Mouse (Mus musculus) monocyte, adult 5-6 weeks (primary cell): ENCODE data around the gene Cobll1. TPM values are rescaled to one million over a fixed set of nuclear protein-coding genes. Genes with fewer than 3 reads are reported as not detected.
"Not testable (repeated sequence)": the region's sequence is repeated elsewhere in the genome, so short reads cannot be mapped to it uniquely, and the experiment has no call there.

Experiments
- ATAC-seq: fragments of 153-309, 156-312 bp; replicated peaks from 2 replicates; pipeline ENCODE4 v1.8.0; 2017; ENCODE audit warnings: mild to moderate bottlenecking; ENCODE audit not compliant: low TSS enrichment, insufficient number of reproducible peaks, severe bottlenecking, poor library complexity, low FRiP score
- total RNA-seq: library from RNA; stranded (forward); fragments of 200-1000, 200-491, 200-594 nt; gene quantifications from 3 replicates; pipeline ENCODE4 v1.2.3, GENCODE M21; 2017

Cobll1 gene
- 3.8 to 17.0 TPM (median 4.2 TPM) in 3 replicates for total RNA-seq

DNA sequence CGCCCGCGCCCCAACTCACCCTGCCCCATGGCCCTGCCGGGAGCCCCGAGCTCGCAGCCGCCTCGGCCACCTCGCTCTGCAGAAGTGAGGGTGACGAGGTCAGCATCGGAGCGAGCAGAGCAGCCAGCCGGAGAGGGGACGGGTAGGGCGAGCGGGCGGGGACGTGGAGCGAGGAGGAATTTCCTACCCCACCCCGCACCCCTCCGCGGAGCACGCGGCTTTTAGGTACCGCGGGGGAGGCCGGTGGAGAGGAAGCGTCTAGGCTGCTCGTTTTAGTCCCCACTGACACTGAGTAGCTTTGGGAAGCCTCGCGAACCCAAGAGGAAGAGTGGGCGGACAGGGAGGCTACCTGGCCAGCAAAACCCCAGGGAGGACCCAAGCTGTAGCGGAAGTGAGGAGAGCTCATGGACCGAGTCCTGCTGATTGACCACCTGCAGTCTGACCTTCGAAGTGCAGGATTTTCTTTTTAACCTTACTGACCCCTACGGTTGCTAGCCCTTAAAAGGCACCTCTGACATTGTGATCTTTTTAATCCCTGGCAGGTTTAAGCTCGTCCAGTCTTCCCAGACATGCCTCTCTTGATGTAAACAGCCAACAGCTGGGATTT, at the start of gene Cobll1:
TSS of gene Cobll1 (minus strand) at position 440 of the 607 bp plus-strand sequence.
- peak; percentile 45; the same call in 1 of the 2 replicates for ATAC-seq

DNA sequence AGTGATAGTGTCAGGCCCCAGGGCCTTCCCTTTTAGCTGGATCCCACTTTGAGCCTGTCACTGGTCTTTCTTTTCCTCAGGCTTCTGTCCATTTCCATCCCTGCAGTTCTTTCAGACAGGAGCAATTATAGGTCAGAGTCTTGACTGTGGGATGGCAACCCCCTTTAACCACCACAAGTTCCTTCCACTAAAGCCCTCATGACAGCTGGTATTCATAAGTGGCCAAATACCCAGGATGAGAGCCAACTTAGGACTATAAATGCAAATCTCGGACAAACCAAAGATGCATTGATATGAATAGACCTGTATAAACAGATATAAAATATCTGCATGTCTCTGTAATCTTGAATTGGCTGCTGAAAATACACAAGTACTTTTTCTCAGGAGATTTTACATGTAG, 49.5 kb upstream of the Cobll1 start:
- no peak for ATAC-seq

DNA sequence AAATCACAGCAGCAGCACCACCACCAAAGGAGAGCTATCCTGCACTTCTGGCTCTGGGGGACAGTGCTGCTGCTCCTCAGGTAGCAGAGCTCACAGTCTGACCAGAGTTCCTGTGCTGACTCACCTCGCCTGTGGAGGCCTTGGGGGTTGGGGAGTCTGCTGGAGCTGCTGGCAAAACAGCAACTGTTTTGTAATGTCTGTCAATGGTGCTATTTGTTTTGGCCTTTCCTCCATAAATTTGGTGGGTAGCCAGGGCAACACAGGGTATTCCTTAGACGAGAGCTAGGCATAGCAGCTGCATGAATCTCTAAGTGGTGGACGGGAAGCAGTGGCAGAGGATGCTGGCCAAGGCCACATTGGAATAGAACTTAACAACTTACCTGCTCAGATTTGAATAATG, 46.2 kb upstream of the Cobll1 start:
- ATAC-seq = no peak

DNA sequence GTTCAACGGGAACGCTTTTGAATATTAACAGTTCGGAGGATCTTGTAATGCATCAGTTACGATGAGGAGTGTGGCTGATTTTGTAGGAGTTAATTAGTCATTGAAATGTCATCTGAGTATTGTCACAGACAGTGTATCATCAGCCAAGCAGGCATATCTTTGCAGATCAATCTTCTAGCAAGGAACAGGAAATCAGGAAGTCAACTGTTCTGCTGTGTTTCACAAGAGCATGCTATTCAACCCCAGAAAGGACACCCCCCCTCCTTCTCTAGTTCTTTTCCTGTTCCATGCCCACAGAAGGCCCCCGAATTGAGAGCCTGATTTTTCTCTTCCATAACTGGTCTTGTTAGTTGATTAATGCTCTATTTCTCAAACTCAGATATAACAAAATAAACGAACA, 43.8 kb upstream of the Cobll1 start:
- ATAC-seq = no peak

DNA sequence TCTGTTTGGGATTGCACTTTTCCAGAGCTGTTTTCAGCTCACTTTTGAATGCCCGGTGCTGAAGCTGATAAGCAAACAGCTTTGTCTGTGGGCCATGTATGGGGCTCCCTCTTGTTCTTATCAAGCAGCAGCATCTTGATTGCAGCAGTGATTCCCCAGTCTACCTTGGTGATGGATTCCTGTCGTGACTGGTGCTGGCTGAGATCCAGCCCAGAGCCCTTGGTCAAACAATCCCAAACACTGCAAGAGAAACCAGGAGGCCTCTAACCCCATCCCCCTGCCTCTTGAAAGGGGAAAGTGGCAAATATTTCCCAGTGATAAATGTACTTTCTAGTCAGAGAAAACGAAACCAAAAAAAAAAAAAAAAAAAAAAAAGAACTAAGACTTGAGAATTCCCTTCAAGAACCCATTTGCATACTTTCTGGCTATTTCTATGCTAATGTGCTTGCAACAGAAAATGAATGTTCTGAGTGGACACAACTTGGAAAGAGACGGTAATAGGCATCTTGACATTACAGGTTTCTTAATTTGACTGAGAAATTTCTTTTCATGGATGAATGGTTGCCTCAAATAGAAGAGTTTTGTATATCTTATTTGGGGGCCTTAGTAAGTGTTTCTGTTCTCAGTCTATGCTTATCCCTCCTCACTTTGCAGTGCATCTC, 40.0 kb upstream of the Cobll1 start:
- ATAC-seq = no peak

DNA sequence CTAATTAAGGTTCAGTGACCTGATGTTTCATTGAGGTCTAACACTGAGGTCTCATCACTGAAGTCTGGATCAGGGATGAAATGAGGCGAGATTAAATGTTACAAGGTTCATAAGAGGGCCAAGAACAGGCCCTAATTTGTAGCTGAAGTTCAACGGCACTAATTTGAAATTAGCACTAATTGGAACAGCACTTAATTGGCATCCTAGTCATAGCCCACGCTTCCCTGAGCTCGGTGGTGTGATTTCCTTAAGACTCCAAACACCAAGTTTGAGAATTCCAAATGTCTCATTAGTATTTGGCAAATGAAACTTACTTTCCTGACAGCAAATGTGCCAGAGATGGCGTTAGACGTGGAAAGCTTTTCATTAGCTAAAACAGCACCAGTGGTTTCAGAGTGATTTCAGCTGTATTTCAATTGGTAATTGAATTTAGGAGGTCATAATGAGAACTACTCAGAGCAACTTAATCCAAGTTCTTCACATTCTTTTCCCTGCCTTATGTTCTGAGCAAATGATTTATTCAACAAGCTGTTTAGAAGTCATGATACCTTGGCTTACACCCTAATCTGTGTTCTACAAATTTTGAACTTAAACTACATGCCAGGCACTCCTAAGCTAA, 36.3 kb upstream of the Cobll1 start:
- ATAC-seq = no peak

DNA sequence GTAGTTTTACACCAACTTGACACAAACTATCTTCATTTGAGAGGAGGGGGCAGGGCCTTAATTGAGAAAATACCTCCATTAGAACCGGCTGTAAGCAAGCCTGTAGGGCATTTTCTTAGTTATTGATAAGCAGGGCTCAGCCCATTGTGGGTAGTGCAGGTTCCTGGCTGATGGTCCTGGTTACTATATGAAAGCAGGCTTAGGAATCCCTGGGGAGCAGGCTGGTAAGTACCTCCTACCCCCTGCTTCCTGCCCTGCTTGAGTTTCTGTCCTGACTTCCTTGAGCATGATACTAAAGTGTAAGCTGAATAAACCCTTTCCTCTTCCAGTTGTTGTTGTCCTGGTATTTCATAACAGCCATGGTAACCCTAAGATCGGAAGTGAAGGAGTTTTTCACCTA, 34.7 kb upstream of the Cobll1 start:
- ATAC-seq = no peak

DNA sequence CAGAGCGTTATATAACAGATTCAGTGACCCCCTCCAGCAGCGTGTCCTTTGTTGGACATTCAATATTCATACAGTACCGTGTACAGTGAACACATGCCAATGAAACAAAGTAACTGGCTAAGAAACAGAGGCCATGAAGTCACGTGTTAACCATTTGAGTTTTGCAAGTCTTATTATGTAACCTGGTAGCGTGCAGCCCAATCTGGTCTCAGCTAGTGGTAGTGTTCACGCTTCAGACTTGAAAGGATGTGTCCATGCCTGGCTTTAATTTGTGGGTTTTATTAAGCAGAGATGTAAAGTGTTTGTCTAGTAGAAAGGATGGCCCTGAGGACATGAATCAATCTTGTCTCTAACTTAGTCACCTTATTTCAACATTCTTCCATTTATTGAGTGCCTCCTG, 29.5 kb upstream of the Cobll1 start:
- ATAC-seq = no peak

DNA sequence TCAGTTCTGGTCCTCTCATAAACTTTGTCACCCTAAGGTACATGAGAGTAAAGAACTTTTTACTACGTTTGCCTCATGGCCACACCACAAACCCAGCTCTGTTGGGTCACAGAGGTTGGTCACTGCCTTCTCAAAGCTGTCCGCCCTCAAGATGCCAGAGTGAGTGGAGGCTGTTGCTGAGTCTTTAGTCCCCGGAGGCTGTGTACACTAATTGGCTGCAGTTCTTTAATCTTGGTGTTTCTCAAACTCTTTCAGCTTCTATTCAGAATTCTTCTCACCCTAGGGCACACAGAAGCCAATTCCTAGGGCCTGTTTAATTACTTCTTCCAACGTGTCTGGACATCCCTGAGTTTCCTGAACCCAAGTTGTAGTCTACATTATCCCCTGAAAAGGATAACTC, 28.6 kb upstream of the Cobll1 start:
- no peak for ATAC-seq

DNA sequence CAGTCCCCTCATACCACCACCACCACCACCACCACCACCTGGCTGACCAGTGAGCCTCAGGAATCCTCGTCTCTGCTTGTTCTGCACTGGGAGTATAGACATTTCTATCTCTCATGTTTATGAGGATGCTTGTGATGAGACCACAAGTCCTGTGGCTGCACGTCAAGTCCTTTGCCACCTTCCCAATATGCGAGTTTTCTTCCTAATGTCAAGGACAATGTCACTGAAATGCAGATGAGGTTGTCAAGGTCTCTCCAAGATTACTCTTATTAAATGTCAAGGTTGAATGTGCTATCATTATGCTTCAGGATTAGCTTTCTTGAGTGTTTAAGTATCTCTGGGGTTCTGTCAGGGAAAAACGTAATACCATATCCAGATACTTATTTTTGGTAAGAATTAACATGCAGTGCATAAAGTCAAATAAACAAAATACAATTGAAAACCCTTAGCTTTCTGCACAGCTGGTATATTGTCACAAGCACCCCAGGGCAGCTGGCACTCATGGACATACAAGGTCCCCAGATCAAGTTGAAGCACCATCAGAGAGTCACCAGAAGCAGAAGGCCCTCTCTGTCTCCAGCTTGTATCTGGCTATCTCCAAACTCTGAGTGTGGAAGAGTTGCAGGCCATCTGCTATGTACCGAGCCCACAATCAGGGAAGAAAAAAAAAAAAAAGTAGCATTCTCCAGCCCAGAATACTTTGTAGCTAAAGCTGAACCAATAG, 27.5 kb upstream of the Cobll1 start:
- ATAC-seq = no peak

DNA sequence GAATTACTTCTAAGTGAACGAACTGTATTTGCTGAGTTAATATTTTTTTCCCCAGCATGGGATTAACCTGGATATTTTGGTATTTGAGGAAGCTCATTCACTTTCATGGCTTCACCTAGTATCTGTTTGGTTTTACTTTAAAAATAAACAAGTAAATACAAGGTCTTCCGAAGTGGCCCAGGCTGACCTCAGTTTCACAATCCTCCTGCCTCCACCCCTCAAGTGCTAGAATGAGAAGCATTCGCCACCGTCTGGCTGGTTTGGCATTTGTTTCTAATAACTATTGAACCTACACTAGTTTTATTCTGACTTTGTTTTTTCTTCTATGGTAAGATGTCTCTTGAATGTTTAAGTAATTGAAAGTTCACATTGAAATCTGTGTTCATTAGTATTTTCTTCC, 23.0 kb upstream of the Cobll1 start:
- ATAC-seq = no peak

DNA sequence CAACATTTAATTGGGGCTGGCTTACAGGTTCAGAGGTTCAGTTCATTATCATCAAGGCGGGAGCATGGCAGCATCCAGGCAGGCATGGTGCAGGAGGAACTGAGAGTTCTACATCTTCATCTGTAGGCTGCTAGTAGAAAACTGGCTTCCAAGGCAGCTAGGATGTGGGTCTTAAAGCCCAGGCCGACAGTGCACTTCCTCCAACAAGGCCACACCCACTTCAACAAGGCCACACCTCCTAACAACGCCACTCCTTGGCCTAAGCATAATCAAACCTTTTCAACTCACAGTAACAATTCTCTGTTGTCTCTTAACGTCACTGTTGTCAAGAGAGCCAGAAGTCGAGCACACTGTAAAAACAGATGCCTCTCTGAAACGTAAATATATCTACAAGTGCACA, 21.6 kb upstream of the Cobll1 start:
- not testable (repeated sequence) for ATAC-seq

DNA sequence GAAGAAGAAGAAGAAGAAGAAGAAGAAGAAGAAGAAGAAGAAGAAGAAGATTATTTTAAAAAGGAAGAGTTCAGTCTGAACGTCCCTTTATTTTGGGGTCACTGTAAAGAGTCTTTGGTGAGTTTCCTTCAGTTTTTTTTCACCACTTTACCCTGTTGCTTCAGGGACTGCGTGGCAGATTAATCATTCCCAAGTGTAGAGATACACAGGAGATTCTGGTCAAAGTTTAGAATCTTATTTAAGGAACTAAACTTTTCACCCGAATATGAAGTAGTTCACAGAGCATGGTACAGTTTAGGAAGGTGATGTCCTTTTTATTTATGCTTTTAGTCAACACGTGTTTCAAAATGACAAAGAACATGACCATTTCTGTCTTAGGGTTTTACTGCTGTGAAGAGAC, 21.2 kb upstream of the Cobll1 start:
- no peak for ATAC-seq

DNA sequence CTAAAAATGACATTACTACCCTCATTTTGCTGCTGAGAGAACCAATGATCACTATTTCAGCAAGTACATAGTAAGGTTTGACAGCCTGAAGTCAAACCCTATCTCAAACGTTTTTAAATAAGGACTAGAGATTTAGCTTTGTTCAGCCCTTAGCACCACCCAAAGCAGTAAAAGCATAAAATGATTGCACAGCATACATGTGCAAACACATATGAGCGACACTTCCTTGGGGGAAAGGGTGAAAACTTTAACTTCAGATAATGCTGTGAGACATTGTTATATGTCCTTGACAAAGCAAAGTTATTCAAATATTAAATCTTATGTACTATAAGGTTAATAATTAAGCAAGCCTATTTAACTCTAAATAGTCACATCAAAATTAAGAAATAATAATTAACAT, 18.2 kb upstream of the Cobll1 start:
- no peak for ATAC-seq

DNA sequence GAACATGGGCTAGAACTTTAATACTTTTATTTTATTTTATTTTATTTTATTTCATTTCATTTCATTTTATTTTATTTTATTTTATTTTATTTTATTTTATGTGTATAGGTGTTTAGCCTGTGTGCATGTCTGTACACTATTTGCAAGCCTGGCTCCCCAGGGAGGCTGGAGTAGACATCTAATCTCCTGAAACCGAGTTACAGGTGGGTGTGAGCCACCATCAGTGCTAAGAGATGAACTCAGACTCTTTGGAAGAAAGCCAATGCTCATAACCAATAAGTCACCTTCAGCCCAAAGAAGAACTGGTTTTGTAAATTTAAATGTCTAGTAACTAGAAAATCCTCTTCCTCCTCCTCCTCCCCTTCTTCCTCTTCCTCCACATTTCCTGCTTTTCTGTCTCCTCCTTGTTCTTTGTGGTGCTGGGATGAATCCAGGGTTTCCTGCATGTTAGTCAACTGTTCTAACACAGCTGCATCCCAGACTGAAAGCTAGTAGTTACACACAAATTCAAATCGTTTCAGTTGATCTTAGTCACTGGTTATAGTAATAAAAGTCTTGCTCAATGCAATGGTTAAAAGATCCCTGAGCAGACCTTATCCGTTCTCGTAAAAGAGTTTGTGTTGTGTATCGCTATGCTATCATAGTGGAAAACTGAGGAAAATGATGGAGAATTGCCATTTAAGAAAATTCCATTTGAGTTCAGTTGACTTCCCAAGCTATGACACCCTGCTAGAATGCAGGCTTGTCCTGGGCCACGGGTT, 17.5 kb upstream of the Cobll1 start:
- no peak for ATAC-seq

DNA sequence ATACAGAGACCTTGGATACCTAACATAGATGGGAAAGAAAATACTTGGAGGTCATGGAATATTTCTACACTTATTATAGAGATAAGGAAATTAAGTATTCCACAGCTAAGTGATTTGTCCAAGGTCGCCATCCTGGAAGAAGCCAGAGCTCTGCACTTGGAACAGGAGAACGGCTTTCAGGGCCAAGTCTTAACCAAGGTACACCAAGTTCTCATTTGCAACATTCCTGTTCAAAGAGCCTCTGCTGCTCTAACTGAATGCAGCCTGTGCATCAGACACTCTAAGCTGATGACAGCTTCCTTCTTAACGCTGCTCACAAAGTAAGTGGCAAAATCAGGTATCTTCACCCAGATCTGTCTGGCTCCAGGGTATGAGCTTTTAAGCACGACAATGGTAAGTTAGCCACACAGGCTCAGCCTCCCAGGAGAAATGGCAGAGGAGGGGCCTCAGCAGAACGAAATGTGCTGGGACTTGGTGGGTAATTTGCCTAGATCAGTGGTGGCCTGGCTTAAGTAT, 11.4 kb upstream of the Cobll1 start:
- ATAC-seq = no peak

DNA sequence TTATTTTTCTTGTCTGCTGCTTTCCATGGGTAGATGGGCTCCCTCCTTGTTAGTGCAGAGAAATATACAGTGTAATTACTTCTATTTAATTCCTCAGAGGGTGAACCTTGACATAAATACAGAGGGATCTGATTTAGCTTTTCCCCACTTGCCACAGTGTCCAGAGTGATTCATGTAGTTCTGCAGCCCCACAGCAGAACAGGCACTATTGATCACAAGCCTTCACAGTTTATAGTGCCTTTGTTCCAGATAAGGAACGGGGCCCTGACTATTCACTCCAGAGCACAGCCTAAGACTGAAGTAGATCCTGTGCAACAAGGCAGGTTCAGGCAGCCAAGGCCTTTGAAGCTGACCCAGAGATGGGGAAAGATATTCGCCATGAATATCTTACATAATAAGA, 10.4 kb upstream of the Cobll1 start:
- ATAC-seq = no peak

DNA sequence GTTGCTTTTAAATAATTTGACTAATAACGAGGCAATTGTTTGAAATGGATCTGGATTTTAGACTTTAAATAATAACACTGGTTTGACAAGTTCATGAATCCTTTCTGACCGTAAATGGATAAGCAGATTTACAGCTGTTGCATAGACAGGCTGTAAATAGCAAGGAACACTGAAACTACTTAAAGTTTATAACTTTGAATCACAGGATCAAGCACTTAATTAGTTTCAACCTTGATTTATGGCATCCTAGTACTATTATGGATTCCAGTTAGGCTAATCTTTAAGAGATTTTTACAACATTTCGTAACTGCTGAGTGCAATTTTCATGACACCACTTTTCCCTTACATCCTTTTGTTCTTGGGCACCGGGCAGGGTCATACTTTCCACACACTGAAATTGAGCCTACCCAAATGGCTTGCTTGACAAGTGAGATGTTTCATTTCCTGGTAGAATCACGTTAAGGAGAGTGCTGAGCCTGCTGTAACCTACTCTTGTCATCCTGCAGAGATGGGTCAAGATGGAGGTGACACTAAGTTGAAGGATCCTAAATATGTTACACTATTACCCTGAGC, 1.1 kb upstream of the Cobll1 start:
- ATAC-seq = no peak
